Mouse (Mus musculus) embryonic facial prominence, embryonic 12.5 days (tissue): ENCODE results near the gene Mamdc4. TPM values are rescaled to one million over a fixed set of nuclear protein-coding genes. Genes with fewer than 3 reads are reported as not detected.
A peak's percentile ranks its signal among the peaks of the same experiment; 100 is the strongest.

ENCODE experiments used
- ATAC-seq: fragments of 200-750 bp; cut with Nextera tagmentation; 2 replicates; pipeline ENCODE4 v1.8.0; 2017; ENCODE audit not compliant: insufficient number of reproducible peaks, insufficient read depth, low FRiP score, low TSS enrichment
- H3K27ac ChIP-seq: fragments of 300-500 bp; sonication (generic); 2 replicates; pipeline ENCODE4 v1.5.1; 2016; ENCODE audit warnings: mild to moderate bottlenecking
- H3K27me3 ChIP-seq: fragments of 300-500 bp; sonication (generic); 2 replicates; pipeline ENCODE4 v1.6.1; 2016; ENCODE audit warnings: mild to moderate bottlenecking, moderate library complexity
- H3K36me3 ChIP-seq: fragments of 300-500 bp; sonication (generic); 2 replicates; pipeline ENCODE4 v1.6.1; 2016; ENCODE audit warnings: mild to moderate bottlenecking
- H3K4me1 ChIP-seq: fragments of 300-500 bp; sonication (generic); 2 replicates; pipeline ENCODE4 v1.6.1; 2016
- H3K4me2 ChIP-seq: fragments of 300-500 bp; sonication (generic); replicated peaks from 2 replicates; pipeline ENCODE4 v1.6.1; 2016; ENCODE audit warnings: mild to moderate bottlenecking, moderate library complexity
- H3K4me3 ChIP-seq: fragments of 300-500 bp; sonication (generic); 2 replicates; pipeline ENCODE4 v1.5.1; 2016; ENCODE audit warnings: mild to moderate bottlenecking
- H3K9ac ChIP-seq: fragments of 300-500 bp; sonication (generic); 2 replicates; pipeline ENCODE4 v1.6.1; 2016; ENCODE audit warnings: mild to moderate bottlenecking, moderate library complexity
- H3K9me3 ChIP-seq: fragments of 300-500 bp; sonication (generic); 2 replicates; pipeline ENCODE4 v1.6.1; 2016; ENCODE audit warnings: mild to moderate bottlenecking, moderate library complexity
- WGBS: fragments of 180-500 bp; shearing (Covaris S2); methylation state at CpG from one replicate; pipeline ENCODE4 v1.1.7; 2016; 5-methylcytosine and 5-hydroxymethylcytosine counted together
- polyA plus RNA-seq: library from polyadenylated mRNA; unstranded; fragments of >200 nt; fragmentation: Nextera tagmentation; extraction: Ambion mirVana; gene quantifications from 2 replicates; pipeline ENCODE4 v1.2.1, GENCODE M21; 2016

Gene Mamdc4
- polyA plus RNA-seq, 1 experiment from 2014 or later = 4.2 TPM

- ATAC-seq = no peak
- 85% methylated on average over 2 of the region's 2 CpGs for WGBS
- H3K27ac ChIP-seq = no peak overlapping the region
- peaks cover 24% of the 10 kb centered on the region for H3K27me3 ChIP-seq
- no peak overlapping the region for H3K4me2 ChIP-seq
- H3K4me3 ChIP-seq = no peak overlapping the region
- no peaks in the 10 kb centered on the region for H3K9me3 ChIP-seq
- no peak overlapping the region for H3K9ac ChIP-seq
- H3K36me3 ChIP-seq = peaks cover 37% of the 10 kb centered on the region
- peaks cover 31% of the 10 kb centered on the region for H3K4me1 ChIP-seq
These were observed 1.6 kb downstream of the Mamdc4 start for GRCm38 (mm10) chr2:25573068-25573467.

GRCm38 (mm10) chr2:25571221-25571620 lies 3.4 kb downstream of the Mamdc4 start:
- Histone ChIP-seq H3K9me3 (no peaks in the 10 kb centered on the region), H3K27ac (no peak overlapping the region), H3K4me3 (no peak overlapping the region), H3K9ac (no peak overlapping the region), H3K27me3 (peaks cover 6% of the 10 kb centered on the region), H3K36me3 (peaks cover 52% of the 10 kb centered on the region), H3K4me2 (no peak overlapping the region), H3K4me1 (peaks cover 21% of the 10 kb centered on the region)
- WGBS = 90% methylated on average over 4 of the region's 4 CpGs
- ATAC-seq = no peak

GRCm38 (mm10) chr2:25569323-25569722 lies 5.3 kb downstream of the Mamdc4 start:
- Histone ChIP-seq H3K9me3 (no peaks in the 10 kb centered on the region), H3K4me3 (no peak overlapping the region), H3K4me1 (peaks cover 12% of the 10 kb centered on the region), H3K36me3 (peaks cover 71% of the 10 kb centered on the region), H3K4me2 (no peak overlapping the region), H3K27me3 (no peaks in the 10 kb centered on the region), H3K9ac (no peak overlapping the region), H3K27ac (no peak overlapping the region)
- WGBS = 91% methylated on average over 3 of the region's 3 CpGs
- ATAC-seq = no peak

GRCm38 (mm10) chr2:25568473-25569019 lies 6.1 kb downstream of the Mamdc4 start:
- no peak for ATAC-seq
- Histone ChIP-seq H3K36me3 (peaks cover 79% of the 10 kb centered on the region), H3K4me3 (no peak overlapping the region), H3K4me1 (peaks cover 5% of the 10 kb centered on the region), H3K27me3 (no peaks in the 10 kb centered on the region), H3K27ac (no peak overlapping the region), H3K4me2 (no peak overlapping the region), H3K9ac (no peak overlapping the region), H3K9me3 (no peaks in the 10 kb centered on the region)
- WGBS = 94% methylated on average over 6 of the region's 6 CpGs

- no peak overlapping the region for H3K4me3 ChIP-seq
- no peaks in the 10 kb centered on the region for H3K27me3 ChIP-seq
- no peak overlapping the region for H3K27ac ChIP-seq
- no peak overlapping the region for H3K9ac ChIP-seq
- WGBS = 81% methylated on average over 6 of the region's 6 CpGs
- no peaks in the 10 kb centered on the region for H3K9me3 ChIP-seq
- no peak overlapping the region for H3K4me2 ChIP-seq
- no peak for ATAC-seq
- no peaks in the 10 kb centered on the region for H3K4me1 ChIP-seq
- peaks cover 89% of the 10 kb centered on the region for H3K36me3 ChIP-seq
These were observed 8.1 kb downstream of the Mamdc4 start for GRCm38 (mm10) chr2:25566558-25566957.

- Histone ChIP-seq H3K9me3 (no peaks in the 10 kb centered on the region), H3K27ac (no peak overlapping the region), H3K4me2 (no peak overlapping the region), H3K27me3 (no peaks in the 10 kb centered on the region), H3K9ac (no peak overlapping the region), H3K36me3 (peaks cover 93% of the 10 kb centered on the region), H3K4me1 (no peaks in the 10 kb centered on the region), H3K4me3 (no peak overlapping the region)
- 90% methylated on average over 8 of the region's 8 CpGs for WGBS
- no peak for ATAC-seq
These were observed 8.9 kb downstream of the Mamdc4 start for GRCm38 (mm10) chr2:25565741-25566140.

GRCm38 (mm10) chr2:25561946-25562345 lies 12.7 kb downstream of the Mamdc4 start:
- ATAC-seq = no peak
- peaks cover 16% of the 10 kb centered on the region for H3K4me1 ChIP-seq
- H3K36me3 ChIP-seq = peaks cover 71% of the 10 kb centered on the region
- H3K27ac ChIP-seq = no peak overlapping the region
- H3K9ac ChIP-seq = no peak overlapping the region
- no peaks in the 10 kb centered on the region for H3K9me3 ChIP-seq
- H3K4me2 ChIP-seq = no peak overlapping the region
- 78% methylated on average over 9 of the region's 9 CpGs for WGBS
- H3K4me3 ChIP-seq = no peak overlapping the region
- H3K27me3 ChIP-seq = no peaks in the 10 kb centered on the region

GRCm38 (mm10) chr2:25560551-25560950 lies 14.1 kb downstream of the Mamdc4 start:
- no peak for ATAC-seq
- 83% methylated on average over 8 of the region's 8 CpGs for WGBS
- Histone ChIP-seq H3K27me3 (no peaks in the 10 kb centered on the region), H3K4me3 (no peak overlapping the region), H3K36me3 (peaks cover 57% of the 10 kb centered on the region), H3K27ac (no peak overlapping the region), H3K9me3 (no peaks in the 10 kb centered on the region), H3K9ac (no peak overlapping the region), H3K4me2 (no peak overlapping the region), H3K4me1 (peaks cover 20% of the 10 kb centered on the region)

- Histone ChIP-seq H3K27ac (no peak overlapping the region), H3K9ac (peak overlapping the region; percentile 93), H3K27me3 (no peaks in the 10 kb centered on the region), H3K4me3 (peak overlapping the region; percentile 97), H3K4me1 (peaks cover 20% of the 10 kb centered on the region), H3K4me2 (peak overlapping the region; percentile 94), H3K36me3 (peaks cover 40% of the 10 kb centered on the region), H3K9me3 (no peaks in the 10 kb centered on the region)
- no peak for ATAC-seq
- WGBS = 57% methylated on average over 6 of the region's 6 CpGs
These were observed 15.9 kb downstream of the Mamdc4 start for GRCm38 (mm10) chr2:25558774-25559173.

GRCm38 (mm10) chr2:25557964-25558360 lies 16.7 kb downstream of the Mamdc4 start:
- Histone ChIP-seq H3K9ac (peak overlapping the region; percentile 93), H3K9me3 (no peaks in the 10 kb centered on the region), H3K36me3 (peaks cover 31% of the 10 kb centered on the region), H3K4me3 (peak overlapping the region; percentile 97), H3K27ac (peak overlapping the region; percentile 65; the same call in 1 of the 2 replicates), H3K27me3 (no peaks in the 10 kb centered on the region), H3K4me2 (peak overlapping the region; percentile 94), H3K4me1 (peaks cover 20% of the 10 kb centered on the region)
- WGBS = under 1% methylated on average over 24 of the region's 24 CpGs
- ATAC-seq = peak; percentile 28; the same call in 1 of the 2 replicates

GRCm38 (mm10) chr2:25557221-25557963 lies 17.3 kb downstream of the Mamdc4 start, which contains the start of gene Edf1:
Gene Edf1 (plus strand): TSS chr2:25557847.
- peak; percentile 95 for ATAC-seq
- Histone ChIP-seq H3K27ac (peak within 1 kb of the TSS; percentile 71), H3K9me3 (no peaks in the 10 kb centered on the region), H3K4me3 (peak within 1 kb of the TSS; percentile 97), H3K9ac (peak within 1 kb of the TSS; percentile 93), H3K27me3 (no peaks in the 10 kb centered on the region), H3K4me2 (peak within 1 kb of the TSS; percentile 94), H3K36me3 (peaks cover 26% of the 10 kb centered on the region), H3K4me1 (peaks cover 20% of the 10 kb centered on the region)
- WGBS = under 1% methylated on average over 61 of the region's 61 CpGs

GRCm38 (mm10) chr2:25556296-25556695 lies 18.3 kb downstream of the Mamdc4 start:
- H3K36me3 ChIP-seq = peaks cover 15% of the 10 kb centered on the region
- H3K4me1 ChIP-seq = peaks cover 20% of the 10 kb centered on the region
- no peaks in the 10 kb centered on the region for H3K27me3 ChIP-seq
- no peak overlapping the region for H3K9ac ChIP-seq
- 58% methylated on average over 1 of the region's 1 CpGs for WGBS
- no peak for ATAC-seq
- H3K9me3 ChIP-seq = no peaks in the 10 kb centered on the region
- H3K27ac ChIP-seq = no peak overlapping the region
- H3K4me3 ChIP-seq = no peak overlapping the region
- H3K4me2 ChIP-seq = no peak overlapping the region
